Mouse (Mus musculus): Measurements from ENCODE around the gene Plch1. TPM values are rescaled to one million over a fixed set of nuclear protein-coding genes. Genes with fewer than 3 reads are reported as not detected.

The Plch1 gene
- total RNA-seq (2014; fragmentation: Nextera tagmentation) (not detected in 2 replicates), total RNA-seq (2017) (0.35 and 0.38 TPM in 2 replicates), polyA plus RNA-seq (2012) (not detected in 2 replicates)

- no peaks in the 10 kb centered on the region for H3K4me1 ChIP-seq (ENCODE audit: insufficient read depth, low read depth, low read length)
- H3K27me3 ChIP-seq (ENCODE audit: insufficient read depth, low read length) = peaks cover 20% of the 10 kb centered on the region
- H3K9me3 ChIP-seq (replicated peaks) = no peaks in the 10 kb centered on the region
- H3K36me3 ChIP-seq (replicated peaks) = no peaks in the 10 kb centered on the region
- TF ChIP-seq POLR2AphosphoS5 (IDR thresholded peaks at IDR 0.05; ENCODE audit: insufficient replicate concordance, low read depth, low read length) (no peak), GATA2 (IDR thresholded peaks at IDR 0.05; ENCODE audit: borderline replicate concordance, low read depth, low read length) (no peak), TAL1 (conservative IDR thresholded peaks at IDR 0.05; ENCODE audit: low read depth, low read length) (no peak), CTCF (IDR thresholded peaks at IDR 0.05; ENCODE audit: low read depth, low read length) (no peak), GATA1 (IDR thresholded peaks at IDR 0.05; ENCODE audit: borderline replicate concordance, low read length) (no peak)
- DNase-seq (ENCODE audit: low spot score) (no peak), ATAC-seq (ENCODE audit: extremely low read depth, insufficient number of reproducible peaks, low FRiP score, poor library complexity, severe bottlenecking) (no peak)
- no peak within 1 kb of the TSS for H3K4me3 ChIP-seq (ENCODE audit: low read depth, low read length)
These were observed at the start of gene Plch1 for GRCm38 (mm10) chr3:63899309-63899695. TSS of gene Plch1 (minus strand) at chr3:63899472.

- DNase-seq (ENCODE audit: low spot score) = no peak
- Histone ChIP-seq H3K36me3 (replicated peaks) (peaks cover 41% of the 10 kb centered on the region), H3K4me3 (ENCODE audit: low read depth, low read length) (no peak overlapping the region), H3K27me3 (ENCODE audit: insufficient read depth, low read length) (no peaks in the 10 kb centered on the region), H3K9me3 (replicated peaks) (no peaks in the 10 kb centered on the region), H3K4me1 (ENCODE audit: insufficient read depth, low read depth, low read length) (no peaks in the 10 kb centered on the region)
- no peak for ATAC-seq (ENCODE audit: extremely low read depth, insufficient number of reproducible peaks, low FRiP score, poor library complexity, severe bottlenecking)
- TF ChIP-seq CTCF (IDR thresholded peaks at IDR 0.05; ENCODE audit: low read depth, low read length) (no peak), GATA1 (IDR thresholded peaks at IDR 0.05; ENCODE audit: borderline replicate concordance, low read length) (no peak), TAL1 (conservative IDR thresholded peaks at IDR 0.05; ENCODE audit: low read depth, low read length) (no peak), GATA2 (IDR thresholded peaks at IDR 0.05; ENCODE audit: borderline replicate concordance, low read depth, low read length) (no peak), POLR2AphosphoS5 (IDR thresholded peaks at IDR 0.05; ENCODE audit: insufficient replicate concordance, low read depth, low read length) (no peak)
These were observed 42.1 kb upstream of the Plch1 start for GRCm38 (mm10) chr3:63941204-63941850.

- Histone ChIP-seq H3K4me3 (ENCODE audit: low read depth, low read length) (no peak overlapping the region), H3K9me3 (replicated peaks) (no peaks in the 10 kb centered on the region), H3K36me3 (replicated peaks) (peaks cover 29% of the 10 kb centered on the region), H3K4me1 (ENCODE audit: insufficient read depth, low read depth, low read length) (no peaks in the 10 kb centered on the region), H3K27me3 (ENCODE audit: insufficient read depth, low read length) (no peaks in the 10 kb centered on the region)
- no peak for TF ChIP-seq GATA1 (IDR thresholded peaks at IDR 0.05; ENCODE audit: borderline replicate concordance, low read length)
- TF ChIP-seq TAL1 (conservative IDR thresholded peaks at IDR 0.05; ENCODE audit: low read depth, low read length) = no peak
- no peak for TF ChIP-seq GATA2 (IDR thresholded peaks at IDR 0.05; ENCODE audit: borderline replicate concordance, low read depth, low read length)
- TF ChIP-seq POLR2AphosphoS5 (IDR thresholded peaks at IDR 0.05; ENCODE audit: insufficient replicate concordance, low read depth, low read length) = no peak
- no peak for TF ChIP-seq CTCF (IDR thresholded peaks at IDR 0.05; ENCODE audit: low read depth, low read length)
- DNase-seq (ENCODE audit: low spot score) = no peak
- no peak for ATAC-seq (ENCODE audit: extremely low read depth, insufficient number of reproducible peaks, low FRiP score, poor library complexity, severe bottlenecking)
These were observed 39.7 kb upstream of the Plch1 start for GRCm38 (mm10) chr3:63938928-63939327.

DNA sequence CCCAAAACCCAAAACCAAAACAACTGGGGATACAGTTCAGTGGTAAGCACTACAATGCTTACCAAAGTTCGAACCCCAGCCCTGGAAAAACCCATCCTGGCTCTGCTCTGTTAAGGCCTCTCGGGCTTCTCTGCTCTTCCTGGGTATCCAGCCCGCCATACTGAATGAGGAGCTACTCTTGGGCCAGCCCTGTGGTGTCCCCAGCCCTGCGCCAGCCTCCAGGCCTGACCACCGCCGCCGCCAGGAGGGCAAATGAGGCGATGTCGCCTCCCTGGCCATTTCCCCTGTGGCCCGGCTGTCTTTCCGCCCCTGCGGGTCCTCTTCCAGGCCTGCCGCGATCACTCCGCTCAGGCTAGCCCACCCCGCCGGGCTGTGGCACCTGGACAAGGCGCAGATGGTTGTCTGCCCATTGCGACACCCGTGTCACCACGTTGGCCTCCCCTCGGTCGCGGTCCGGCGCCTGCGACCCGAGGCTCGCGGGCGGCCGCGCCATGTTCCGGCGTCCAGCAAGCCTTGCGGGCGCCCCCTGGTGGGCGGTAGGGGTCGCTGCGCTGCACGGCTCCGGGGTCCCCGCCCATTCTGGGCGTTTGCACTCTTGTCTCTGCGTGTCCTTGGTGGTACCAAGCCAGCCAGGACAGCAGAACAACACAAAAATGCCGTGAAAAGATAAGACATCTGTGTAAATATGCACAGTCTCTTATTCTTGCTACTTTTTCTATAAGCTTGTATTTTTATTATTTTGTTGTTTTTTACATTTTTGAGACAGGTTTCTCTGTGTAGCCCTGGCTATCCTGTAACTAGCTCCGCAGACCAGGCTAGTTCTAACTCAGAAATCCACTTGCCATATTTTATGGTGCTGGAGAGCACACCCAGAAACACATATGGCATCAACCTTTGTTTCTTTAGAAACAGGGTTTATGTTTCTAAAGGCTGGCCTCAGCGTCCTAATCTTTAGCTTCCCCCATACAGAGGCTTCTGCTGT lies 29.9 kb upstream of the Plch1 start, which contains the start of gene E130311K13Rik:
Gene E130311K13Rik, minus strand, starts transcription at position 595 of the 982 bp plus-strand sequence.
- Histone ChIP-seq H3K4me3 (ENCODE audit: low read depth, low read length) (peak within 1 kb of the TSS; percentile 86), H3K4me1 (ENCODE audit: insufficient read depth, low read depth, low read length) (peaks cover 10% of the 10 kb centered on the region; the same call in 1 of the 2 replicates), H3K36me3 (replicated peaks) (peaks cover 9% of the 10 kb centered on the region), H3K9me3 (replicated peaks) (no peaks in the 10 kb centered on the region), H3K27me3 (ENCODE audit: insufficient read depth, low read length) (no peaks in the 10 kb centered on the region)
- ATAC-seq (ENCODE audit: extremely low read depth, insufficient number of reproducible peaks, low FRiP score, poor library complexity, severe bottlenecking) = peak; percentile 88
- TF ChIP-seq CTCF (IDR thresholded peaks at IDR 0.05; ENCODE audit: low read depth, low read length) (peak; percentile 58), POLR2AphosphoS5 (IDR thresholded peaks at IDR 0.05; ENCODE audit: insufficient replicate concordance, low read depth, low read length) (no peak)
- peak; percentile 67 for DNase-seq (ENCODE audit: low spot score)

DNA sequence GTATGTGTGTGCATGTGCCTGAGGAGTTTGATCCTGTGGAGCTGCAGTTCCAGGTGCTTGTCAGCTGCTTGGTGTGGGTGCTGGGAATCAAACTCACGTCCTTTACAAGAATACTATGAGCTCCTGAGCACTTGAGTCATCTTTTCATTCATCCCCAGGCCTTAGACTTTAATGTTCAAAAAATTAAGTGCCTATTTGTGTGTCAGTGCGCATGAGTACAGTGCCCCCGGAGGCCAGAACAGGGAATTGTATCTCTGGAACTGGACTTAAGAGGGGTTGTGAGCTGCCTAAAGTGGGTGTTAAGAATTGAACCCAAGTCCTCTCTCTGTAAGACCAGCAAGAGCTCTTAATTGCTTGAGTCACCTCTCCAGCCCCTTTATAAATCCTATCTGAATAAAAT lies 20.4 kb upstream of the Plch1 start:
- TF ChIP-seq TAL1 (conservative IDR thresholded peaks at IDR 0.05; ENCODE audit: low read depth, low read length) (no peak), CTCF (IDR thresholded peaks at IDR 0.05; ENCODE audit: low read depth, low read length) (peak; percentile 40; the same call in 1 of the 2 replicates)
- no peak overlapping the region for H3K4me3 ChIP-seq (ENCODE audit: low read depth, low read length)
- H3K4me1 ChIP-seq (ENCODE audit: insufficient read depth, low read depth, low read length) = no peaks in the 10 kb centered on the region
- peaks cover 59% of the 10 kb centered on the region for H3K36me3 ChIP-seq (replicated peaks)
- peak; percentile 49; the same call in 1 of the 2 replicates for ATAC-seq (ENCODE audit: extremely low read depth, insufficient number of reproducible peaks, low FRiP score, poor library complexity, severe bottlenecking)
- peak; percentile 3 for DNase-seq (ENCODE audit: low spot score)
- H3K27me3 ChIP-seq (ENCODE audit: insufficient read depth, low read length) = no peaks in the 10 kb centered on the region
- H3K9me3 ChIP-seq (replicated peaks) = no peaks in the 10 kb centered on the region

GRCm38 (mm10) chr3:63910301-63910700 lies 11.0 kb upstream of the Plch1 start:
- Histone ChIP-seq H3K4me3 (ENCODE audit: low read depth, low read length) (no peak overlapping the region), H3K9me3 (replicated peaks) (no peaks in the 10 kb centered on the region), H3K36me3 (replicated peaks) (peaks cover 10% of the 10 kb centered on the region), H3K4me1 (ENCODE audit: insufficient read depth, low read depth, low read length) (no peaks in the 10 kb centered on the region), H3K27me3 (ENCODE audit: insufficient read depth, low read length) (peaks cover 5% of the 10 kb centered on the region; the same call in 1 of the 2 replicates)
- DNase-seq (ENCODE audit: low spot score) (no peak), ATAC-seq (ENCODE audit: extremely low read depth, insufficient number of reproducible peaks, low FRiP score, poor library complexity, severe bottlenecking) (no peak)
- TF ChIP-seq GATA1 (IDR thresholded peaks at IDR 0.05; ENCODE audit: borderline replicate concordance, low read length) (no peak), POLR2AphosphoS5 (IDR thresholded peaks at IDR 0.05; ENCODE audit: insufficient replicate concordance, low read depth, low read length) (no peak), TAL1 (conservative IDR thresholded peaks at IDR 0.05; ENCODE audit: low read depth, low read length) (no peak), CTCF (IDR thresholded peaks at IDR 0.05; ENCODE audit: low read depth, low read length) (no peak), GATA2 (IDR thresholded peaks at IDR 0.05; ENCODE audit: borderline replicate concordance, low read depth, low read length) (no peak)

Data from G1E (cell line).